Mouse (Mus musculus) cerebellum, postnatal 10 days (tissue): Measurements from ENCODE around the gene Ctbp1.

Experiments used
- DNase-seq, 2 experiments: peaks; one replicate each; pipeline ENCODE4 v3.0.0; 2021; ENCODE audit warnings: mixed read lengths in 2 of 2

Ctbp1 gene

GRCm38 (mm10) chr5:33274953-33275454 lies at the start of gene Ctbp1:
Gene Ctbp1, minus strand, starts transcription at chr5:33274994.
- DNase-seq, result peak; percentile 97 to 99

GRCm38 (mm10) chr5:33324491-33324890 lies 49.7 kb upstream of the Ctbp1 start:
- DNase-seq, result no peak

- DNase-seq, result no peak
These were observed 37.4 kb upstream of the Ctbp1 start for GRCm38 (mm10) chr5:33312192-33312591.

GRCm38 (mm10) chr5:33310704-33311462 lies 36.1 kb upstream of the Ctbp1 start:
- no peak for DNase-seq

GRCm38 (mm10) chr5:33301801-33302200 lies 27.0 kb upstream of the Ctbp1 start:
- DNase-seq, result no peak

- DNase-seq, result peak; percentile 40 to 49
These were observed 22.4 kb upstream of the Ctbp1 start for GRCm38 (mm10) chr5:33297164-33297563.

- DNase-seq, result no peak
These were observed 19.1 kb upstream of the Ctbp1 start for GRCm38 (mm10) chr5:33293796-33294430.

- no peak for DNase-seq
These were observed 9.2 kb upstream of the Ctbp1 start for GRCm38 (mm10) chr5:33283951-33284350.

GRCm38 (mm10) chr5:33281428-33281827 lies 6.6 kb upstream of the Ctbp1 start:
- DNase-seq, result no peak

GRCm38 (mm10) chr5:33278950-33279349 lies 4.2 kb upstream of the Ctbp1 start:
- peak; percentile 64 to 70 for DNase-seq

GRCm38 (mm10) chr5:33277286-33277685 lies 2.5 kb upstream of the Ctbp1 start:
- DNase-seq, result no peak

GRCm38 (mm10) chr5:33275754-33276153 lies 960 bp upstream of the Ctbp1 start:
- DNase-seq, result peak in 1 of 2 experiments; percentile 29

GRCm38 (mm10) chr5:33274085-33274952 lies 475 bp downstream of the Ctbp1 start:
- DNase-seq, result peak; percentile 97

- no peak for DNase-seq
These were observed 1.1 kb downstream of the Ctbp1 start for GRCm38 (mm10) chr5:33273777-33274084.

- DNase-seq, result peak; percentile 31 to 40
These were observed 1.7 kb downstream of the Ctbp1 start for GRCm38 (mm10) chr5:33272845-33273776.

- no peak for DNase-seq
These were observed 2.6 kb downstream of the Ctbp1 start for GRCm38 (mm10) chr5:33272146-33272545.

- peak; percentile 94 to 96 for DNase-seq
These were observed 4.2 kb downstream of the Ctbp1 start for GRCm38 (mm10) chr5:33270568-33270967.

- DNase-seq, result peak; percentile 51 to 58
These were observed 20.4 kb downstream of the Ctbp1 start for GRCm38 (mm10) chr5:33254416-33254815.

GRCm38 (mm10) chr5:33248186-33248585 lies 26.6 kb downstream of the Ctbp1 start:
- DNase-seq, result no peak

- DNase-seq, result peak; percentile 76 to 80
These were observed 27.4 kb downstream of the Ctbp1 start for GRCm38 (mm10) chr5:33247387-33247786.

- DNase-seq, result peak; percentile 92 to 96
These were observed 29.1 kb downstream of the Ctbp1 start for GRCm38 (mm10) chr5:33245701-33246100.

- DNase-seq, result no peak
These were observed 30.3 kb downstream of the Ctbp1 start for GRCm38 (mm10) chr5:33244377-33244920.
